Mouse (Mus musculus): ENCODE results near the gene Gm10322. TPM values are rescaled to one million over a fixed set of nuclear protein-coding genes. Genes with fewer than 3 reads are reported as not detected.

Gm10322 gene
- polyA plus RNA-seq (2011; ENCODE audit: insufficient read depth, insufficient read length, low replicate concordance, missing spikeins), result not detected in 2 replicates

DNA sequence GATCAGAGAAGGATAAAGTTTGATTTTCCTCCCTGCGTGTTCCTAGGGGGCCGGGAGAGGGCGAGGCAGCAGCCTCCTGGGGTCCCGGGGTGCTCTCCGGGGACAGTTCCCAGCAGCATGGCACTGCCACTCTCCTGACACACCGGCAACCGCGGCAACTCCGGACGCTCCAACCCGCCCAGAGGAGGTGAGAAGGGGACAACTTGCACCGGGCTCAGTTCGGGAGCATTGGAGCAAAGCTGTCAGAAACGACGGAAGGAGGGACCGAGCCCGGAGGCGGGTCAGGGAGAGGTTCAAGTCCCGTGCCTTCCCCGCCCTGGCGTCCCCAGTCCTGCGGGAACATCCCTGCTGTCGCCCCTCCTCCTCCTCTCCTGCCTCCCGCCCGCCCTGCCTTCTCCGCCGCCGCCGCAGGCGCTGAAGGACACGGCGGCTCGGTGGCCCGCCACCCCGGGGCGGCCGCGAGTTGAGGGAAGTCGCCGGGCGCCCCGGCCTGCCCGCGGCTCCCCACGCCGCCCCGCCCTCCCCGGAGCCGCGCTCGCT is at the start of gene Gm10322:
Gene Gm10322, plus strand, starts transcription at position 83 of the 540 bp plus-strand sequence.
- TF ChIP-seq CTCF (IDR thresholded peaks at IDR 0.05; ENCODE audit: control insufficient read depth, insufficient read depth, low read length), result no peak
- TF ChIP-seq POLR2A (IDR thresholded peaks at IDR 0.05; ENCODE audit: borderline replicate concordance, control insufficient read depth, low read depth, low read length), result no peak
- Histone ChIP-seq H3K4me3 (replicated peaks; ENCODE audit: control insufficient read depth, low read depth, low read length) (peak within 1 kb of the TSS; percentile 72), H3K4me1 (ENCODE audit: control insufficient read depth, insufficient read depth, low read length) (peaks cover 4% of the 10 kb centered on the region; the same call in 1 of the 2 replicates), H3K27ac (ENCODE audit: control insufficient read depth, insufficient read depth, low read depth, low read length, poor library complexity) (peak within 1 kb of the TSS; percentile 76)
- 1% methylated on average over 35 of the region's 51 CpGs for WGBS

DNA sequence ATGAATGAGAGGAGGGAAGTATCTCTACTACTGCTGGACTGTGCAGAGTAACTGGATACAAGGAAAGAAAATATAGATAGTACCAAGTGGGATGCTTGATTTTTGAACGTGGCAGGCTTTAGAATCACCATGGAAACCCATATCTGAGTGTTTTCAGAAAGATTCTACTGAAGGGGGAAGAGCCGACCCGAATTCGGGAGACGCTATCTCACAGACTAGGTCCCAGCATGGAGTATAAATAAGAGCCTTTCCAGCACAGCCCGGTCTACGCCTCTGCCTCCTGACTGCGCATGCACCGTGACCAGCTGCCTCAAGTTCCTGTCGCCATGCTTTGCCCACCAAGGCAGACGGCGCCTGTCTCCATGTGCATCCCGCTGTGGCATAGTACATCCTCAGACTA is 48.9 kb upstream of the Gm10322 start:
- TF ChIP-seq CTCF (IDR thresholded peaks at IDR 0.05; ENCODE audit: control insufficient read depth, insufficient read depth, low read length) (no peak), POLR2A (IDR thresholded peaks at IDR 0.05; ENCODE audit: borderline replicate concordance, control insufficient read depth, low read depth, low read length) (no peak)
- Histone ChIP-seq H3K4me1 (ENCODE audit: control insufficient read depth, insufficient read depth, low read length) (peaks cover 12% of the 10 kb centered on the region), H3K4me3 (replicated peaks; ENCODE audit: control insufficient read depth, low read depth, low read length) (no peak overlapping the region), H3K27ac (ENCODE audit: control insufficient read depth, insufficient read depth, low read depth, low read length, poor library complexity) (no peak overlapping the region)
- 88% methylated on average over 13 of the region's 13 CpGs for WGBS

DNA sequence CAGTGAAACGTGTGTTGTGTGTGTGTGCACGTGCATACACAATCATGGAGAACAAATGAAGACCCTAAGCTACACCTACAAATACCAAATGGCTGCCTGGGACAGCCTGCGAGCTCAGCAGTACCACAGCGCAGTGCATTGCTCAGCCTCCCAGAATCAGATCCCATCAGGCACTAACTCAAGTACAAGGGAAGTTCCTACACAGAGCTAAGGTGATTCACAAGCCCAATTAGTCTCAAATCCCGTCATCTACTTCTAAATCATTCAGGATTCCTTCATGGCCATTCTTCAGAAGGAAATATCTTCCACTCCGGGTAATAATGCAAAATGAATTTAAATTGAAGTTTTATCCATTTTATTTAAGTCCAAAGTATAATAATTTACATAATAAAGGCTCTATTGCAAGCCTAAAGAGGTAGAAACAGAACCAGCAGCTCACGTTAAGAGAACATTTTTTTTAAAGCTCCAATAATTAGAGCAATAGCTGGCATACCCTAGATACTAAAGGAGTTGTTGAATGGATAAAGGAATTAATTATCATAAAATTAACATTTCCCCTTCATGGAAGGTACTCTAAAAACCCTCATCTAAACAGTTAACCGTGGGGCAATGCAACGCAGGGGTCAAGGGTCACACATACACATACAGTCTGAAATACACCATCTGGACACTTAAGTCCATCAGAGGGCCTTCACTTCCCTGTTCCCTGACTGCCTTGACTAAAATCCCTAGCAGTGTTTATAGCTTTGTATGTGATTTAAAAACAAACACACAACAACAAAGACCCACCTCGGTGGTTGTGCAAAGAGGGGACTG is 47.0 kb upstream of the Gm10322 start:
- no peak overlapping the region for H3K27ac ChIP-seq (ENCODE audit: control insufficient read depth, insufficient read depth, low read depth, low read length, poor library complexity)
- TF ChIP-seq CTCF (IDR thresholded peaks at IDR 0.05; ENCODE audit: control insufficient read depth, insufficient read depth, low read length), result no peak
- TF ChIP-seq POLR2A (IDR thresholded peaks at IDR 0.05; ENCODE audit: borderline replicate concordance, control insufficient read depth, low read depth, low read length), result no peak
- WGBS, result 77% methylated on average over 10 of the region's 10 CpGs
- peaks cover 10% of the 10 kb centered on the region for H3K4me1 ChIP-seq (ENCODE audit: control insufficient read depth, insufficient read depth, low read length)
- H3K4me3 ChIP-seq (replicated peaks; ENCODE audit: control insufficient read depth, low read depth, low read length), result no peak overlapping the region

DNA sequence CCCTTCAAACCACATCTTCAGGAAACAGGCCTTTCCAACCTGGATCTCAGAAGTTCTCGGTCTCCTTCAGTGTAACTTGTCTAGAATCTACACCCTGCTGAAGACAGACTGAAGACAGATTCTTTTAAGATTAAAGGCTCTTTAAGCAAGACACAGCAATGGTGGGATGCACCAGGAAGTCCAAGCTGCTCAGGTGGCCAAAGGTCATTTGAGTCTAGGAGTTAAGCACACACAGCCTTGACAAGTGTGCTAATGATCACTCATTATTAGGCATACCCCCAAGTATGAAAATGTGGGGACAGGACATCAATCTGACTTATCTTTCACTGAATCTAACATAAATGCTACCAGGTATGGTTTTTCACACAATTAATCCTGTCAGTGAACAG is 46.4 kb upstream of the Gm10322 start:
- Histone ChIP-seq H3K4me1 (ENCODE audit: control insufficient read depth, insufficient read depth, low read length) (peaks cover 10% of the 10 kb centered on the region), H3K27ac (ENCODE audit: control insufficient read depth, insufficient read depth, low read depth, low read length, poor library complexity) (no peak overlapping the region), H3K4me3 (replicated peaks; ENCODE audit: control insufficient read depth, low read depth, low read length) (no peak overlapping the region)
- 82% methylated on average over 1 of the region's 1 CpGs for WGBS
- no peak for TF ChIP-seq POLR2A (IDR thresholded peaks at IDR 0.05; ENCODE audit: borderline replicate concordance, control insufficient read depth, low read depth, low read length)
- TF ChIP-seq CTCF (IDR thresholded peaks at IDR 0.05; ENCODE audit: control insufficient read depth, insufficient read depth, low read length), result no peak

DNA sequence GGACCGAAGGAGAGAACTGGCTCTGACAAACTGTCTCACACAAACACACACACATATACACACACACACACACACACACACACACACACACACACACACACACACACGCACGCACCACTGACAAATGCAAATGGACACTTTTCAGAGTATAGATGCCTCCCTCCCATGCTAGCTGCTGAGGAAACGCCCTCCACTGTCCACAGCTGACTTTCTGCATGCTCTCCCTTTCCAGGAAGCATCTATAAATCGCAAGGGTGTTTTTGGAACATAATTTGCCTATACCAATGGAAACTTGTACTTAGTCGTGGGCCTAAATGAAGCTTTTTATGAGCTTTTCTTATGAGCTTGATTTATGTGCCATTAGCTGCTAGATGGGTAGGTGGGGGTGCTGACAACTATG is 45.5 kb upstream of the Gm10322 start:
- Histone ChIP-seq H3K4me3 (replicated peaks; ENCODE audit: control insufficient read depth, low read depth, low read length) (no peak overlapping the region), H3K4me1 (ENCODE audit: control insufficient read depth, insufficient read depth, low read length) (peaks cover 9% of the 10 kb centered on the region), H3K27ac (ENCODE audit: control insufficient read depth, insufficient read depth, low read depth, low read length, poor library complexity) (no peak overlapping the region)
- 66% methylated on average over 6 of the region's 6 CpGs for WGBS
- TF ChIP-seq POLR2A (IDR thresholded peaks at IDR 0.05; ENCODE audit: borderline replicate concordance, control insufficient read depth, low read depth, low read length), result no peak
- TF ChIP-seq CTCF (IDR thresholded peaks at IDR 0.05; ENCODE audit: control insufficient read depth, insufficient read depth, low read length), result no peak

DNA sequence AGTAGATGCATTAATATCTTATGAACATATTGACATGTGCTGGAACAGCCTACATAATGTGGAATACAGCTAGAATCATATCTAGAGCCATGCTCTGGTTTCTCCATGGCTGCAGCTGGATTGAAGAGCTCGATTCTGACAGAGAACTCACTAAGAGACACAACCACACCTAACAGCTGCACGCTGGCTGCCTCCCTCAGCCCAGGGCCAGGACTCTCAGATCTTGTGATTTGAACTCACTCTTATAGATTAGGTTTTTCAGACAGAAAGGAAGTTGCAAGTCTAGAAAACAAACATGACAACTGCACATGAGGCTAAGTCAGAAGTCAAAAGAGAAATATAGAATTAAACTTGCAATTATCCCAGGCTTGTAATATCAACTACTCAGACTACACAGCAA is 45.1 kb upstream of the Gm10322 start:
- TF ChIP-seq CTCF (IDR thresholded peaks at IDR 0.05; ENCODE audit: control insufficient read depth, insufficient read depth, low read length) (no peak), POLR2A (IDR thresholded peaks at IDR 0.05; ENCODE audit: borderline replicate concordance, control insufficient read depth, low read depth, low read length) (no peak)
- no peak overlapping the region for H3K4me3 ChIP-seq (replicated peaks; ENCODE audit: control insufficient read depth, low read depth, low read length)
- peaks cover 8% of the 10 kb centered on the region for H3K4me1 ChIP-seq (ENCODE audit: control insufficient read depth, insufficient read depth, low read length)
- H3K27ac ChIP-seq (ENCODE audit: control insufficient read depth, insufficient read depth, low read depth, low read length, poor library complexity), result peak overlapping the region; percentile 14; the same call in 1 of the 2 replicates
- WGBS, result 46% methylated on average over 2 of the region's 2 CpGs

DNA sequence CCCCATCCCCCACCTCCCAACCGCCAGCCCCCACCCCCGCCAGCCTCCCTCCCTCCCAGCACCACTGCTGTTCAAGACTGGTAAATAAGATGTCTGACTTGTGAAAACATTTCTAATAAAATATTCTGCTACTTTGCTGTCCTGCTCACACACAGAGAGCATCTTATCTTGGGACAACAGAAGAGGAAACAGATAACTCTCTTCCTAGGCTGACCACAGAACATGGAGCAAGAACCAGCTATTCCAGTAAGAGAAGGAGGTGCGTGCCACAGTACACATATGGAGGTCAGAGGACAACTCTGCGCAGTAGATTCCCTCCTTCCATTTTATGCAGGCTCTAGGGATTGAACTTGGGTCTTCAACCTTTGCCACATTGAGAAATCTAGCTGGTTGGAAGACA is 44.6 kb upstream of the Gm10322 start:
- H3K4me1 ChIP-seq (ENCODE audit: control insufficient read depth, insufficient read depth, low read length), result peaks cover 8% of the 10 kb centered on the region
- TF ChIP-seq POLR2A (IDR thresholded peaks at IDR 0.05; ENCODE audit: borderline replicate concordance, control insufficient read depth, low read depth, low read length) (no peak), CTCF (IDR thresholded peaks at IDR 0.05; ENCODE audit: control insufficient read depth, insufficient read depth, low read length) (no peak)
- no peak overlapping the region for H3K27ac ChIP-seq (ENCODE audit: control insufficient read depth, insufficient read depth, low read depth, low read length, poor library complexity)

DNA sequence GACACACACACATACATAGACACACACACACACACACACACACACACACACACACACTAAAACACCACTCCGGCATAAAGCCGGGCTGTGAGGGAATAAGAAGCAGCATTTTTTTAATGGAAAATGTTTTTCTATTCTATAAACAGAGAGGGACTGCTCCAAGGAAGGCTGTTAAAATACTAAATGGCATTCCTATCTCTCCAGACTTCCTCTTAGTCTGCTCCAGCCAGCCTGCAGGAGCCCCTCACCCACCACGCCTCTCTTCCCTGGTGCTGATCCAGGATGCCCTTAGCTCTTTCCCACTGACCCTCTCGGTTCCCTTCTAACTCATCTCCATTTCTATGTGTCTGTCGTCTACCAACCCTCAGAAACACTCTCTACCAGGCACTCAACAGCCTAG is 43.9 kb upstream of the Gm10322 start:
- Histone ChIP-seq H3K27ac (ENCODE audit: control insufficient read depth, insufficient read depth, low read depth, low read length, poor library complexity) (no peak overlapping the region), H3K4me1 (ENCODE audit: control insufficient read depth, insufficient read depth, low read length) (peaks cover 8% of the 10 kb centered on the region), H3K4me3 (replicated peaks; ENCODE audit: control insufficient read depth, low read depth, low read length) (no peak overlapping the region)
- TF ChIP-seq CTCF (IDR thresholded peaks at IDR 0.05; ENCODE audit: control insufficient read depth, insufficient read depth, low read length), result no peak
- TF ChIP-seq POLR2A (IDR thresholded peaks at IDR 0.05; ENCODE audit: borderline replicate concordance, control insufficient read depth, low read depth, low read length), result no peak
- 82% methylated on average over 5 of the region's 5 CpGs for WGBS

More for the DNA sequence above, 44.6 kb upstream of the Gm10322 start:
- H3K4me3 ChIP-seq (replicated peaks; ENCODE audit: control insufficient read depth, low read depth, low read length), result no peak overlapping the region
- 32% methylated on average over 4 of the region's 4 CpGs for WGBS

Data from bone marrow, adult 2 months (tissue).